Mouse (Mus musculus): ENCODE measurements around the gene Mipol1. TPM values are rescaled to one million over a fixed set of nuclear protein-coding genes. Genes with fewer than 3 reads are reported as not detected.
A peak's percentile ranks its signal among the peaks of the same experiment; 100 is the strongest.

Gene Mipol1
- polyA plus RNA-seq, 1 experiment from 2014 or later: 10.7 TPM

DNA sequence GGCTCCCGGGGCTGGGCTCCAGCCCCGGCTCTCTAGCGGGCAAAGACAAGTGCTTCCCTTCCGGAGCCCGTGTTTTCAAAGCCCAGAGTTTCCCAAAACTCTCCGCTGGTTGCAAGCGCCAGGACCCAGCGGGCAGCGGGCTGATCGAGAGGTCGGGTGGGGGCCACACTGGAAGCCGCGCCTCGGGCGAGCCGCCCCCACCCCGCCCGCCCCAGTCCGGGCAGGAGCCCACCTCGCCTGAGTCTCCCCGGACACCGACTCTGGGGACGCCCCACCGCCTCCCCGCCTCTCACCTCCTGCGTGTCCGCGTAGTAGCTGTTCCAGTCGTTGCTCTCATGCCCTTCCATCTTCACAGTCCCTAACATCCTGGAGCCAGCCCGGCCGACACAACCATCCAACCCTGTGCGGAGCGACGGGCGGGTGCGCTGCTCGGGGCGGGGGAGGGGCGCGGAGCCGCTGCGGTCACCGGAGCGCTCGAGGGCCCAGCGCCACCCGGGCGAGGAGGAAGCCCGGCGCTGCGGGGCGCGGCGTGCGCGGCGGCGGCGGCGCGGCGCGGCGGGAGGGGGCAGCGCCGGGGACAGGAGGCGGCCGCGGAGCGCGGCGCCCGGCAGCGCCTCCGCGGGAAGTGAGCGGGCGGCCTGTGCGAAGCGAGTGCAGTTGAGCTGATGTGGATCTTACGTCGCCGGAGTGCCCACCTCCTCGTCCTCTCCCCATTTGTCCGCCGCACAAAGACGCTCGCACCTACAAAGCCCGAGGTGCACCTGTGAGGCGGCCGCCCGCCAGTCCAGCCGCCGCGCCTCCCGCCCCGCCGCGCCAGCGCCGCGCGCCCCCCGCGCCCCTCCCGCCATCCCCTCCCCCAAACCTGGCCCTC, 315.4 kb downstream of the Mipol1 start:
- peak; percentile 62 for ATAC-seq (ENCODE audit: insufficient read depth)
- WGBS: under 1% methylated on average over 88 of the region's 106 CpGs

More for the DNA sequence above, 315.4 kb downstream of the Mipol1 start:
- peaks cover 4% of the 10 kb centered on the region; the same call in 1 of the 2 replicates for H3K4me1 ChIP-seq (ENCODE audit: insufficient read depth)
- H3K27ac ChIP-seq (ENCODE audit: low read depth): peak overlapping the region; percentile 97
- no peaks in the 10 kb centered on the region for H3K9me3 ChIP-seq (ENCODE audit: low read depth, low read length)
- peak overlapping the region; percentile 80 for H3K9ac ChIP-seq
- peaks cover 92% of the 10 kb centered on the region for H3K27me3 ChIP-seq (ENCODE audit: insufficient read depth, low read length)
- TF ChIP-seq CTCF (IDR thresholded peaks at IDR 0.05; ENCODE audit: low read depth): no peak
- peak overlapping the region; percentile 58 for H3K4me3 ChIP-seq (ENCODE audit: low read depth, low read length)
- H3K4me2 ChIP-seq: peak overlapping the region; percentile 75
- peak; percentile 63 for DNase-seq
- peaks cover 11% of the 10 kb centered on the region; the same call in 1 of the 2 replicates for H3K36me3 ChIP-seq (ENCODE audit: insufficient read depth)

Other genes starting within 250 kb of the Mipol1 start
- 0.13 and 0.14 TPM in 2 replicates for gene Slc25a21, start 33.0 kb upstream of the Mipol1 start, polyA plus RNA-seq (2014; fragmentation: Nextera tagmentation; extraction: Ambion mirVana)
- gene Prps1l3, start within 50 bp of the Mipol1 start, polyA plus RNA-seq (2014; fragmentation: Nextera tagmentation; extraction: Ambion mirVana): 87.5 and 94.3 TPM in 2 replicates

All from lung, embryonic 14.5 days (tissue).